ENCODE assay signal across 30 mouse cellular contexts in genomic region chr13:107848871-107849270, GRCm38 (mm10).
DNase-seq lines count a peak whose midpoint lies in the region; ATAC-seq and TF ChIP-seq lines count a peak whose summit lies in the region.
"Had no signal": no experiment of that assay in that cellular context is flagged by ENCODE, and none has a peak within 500 bp of the region (broad histone marks: within the 10 kb centered on the region; RNA-seq: fewer than 3 reads in every experiment).

No protein-coding gene starts in this region.

- H3K9me3 ChIP-seq in kidney, embryonic 15.5 days (replicated peaks): no peaks in the 10 kb centered on the region
- H3K9me3 ChIP-seq in midbrain, postnatal 0 days (ENCODE audit: low read length): no peaks in the 10 kb centered on the region
- H3K9me3 ChIP-seq: embryonic facial prominence, embryonic 10.5 days; embryonic facial prominence, embryonic 13.5 days; forebrain, embryonic 12.5 days; forebrain, embryonic 15.5 days; heart, embryonic 10.5 days; heart, embryonic 13.5 days; hindbrain, embryonic 10.5 days; hindbrain, embryonic 13.5 days had no signal

- H3K9ac ChIP-seq in kidney, embryonic 15.5 days: no peak overlapping the region
- H3K9ac ChIP-seq in midbrain, postnatal 0 days (replicated peaks; ENCODE audit: low read length, poor library complexity, severe bottlenecking): no peak overlapping the region
- H3K9ac ChIP-seq: embryonic facial prominence, embryonic 13.5 days; forebrain, embryonic 12.5 days; forebrain, embryonic 15.5 days; heart, embryonic 13.5 days; hindbrain, embryonic 13.5 days had no signal

- DNase-seq in frontal cortex, postnatal 25 days (ENCODE audit: low spot score in 2 of 2): no peak
- peak; percentile 37 to 46 for DNase-seq in kidney, postnatal 4 days
- peak; percentile 41 to 42 for DNase-seq in right cerebral cortex, adult 2 months (ENCODE audit: low spot score in 2 of 2)
- DNase-seq in right cerebral cortex, postnatal 36 days (ENCODE audit: low spot score in 2 of 2): no peak
- peak; percentile 32 for DNase-seq in telencephalon, adult 2 months (ENCODE audit: low read depth, low spot score)
- no peak for DNase-seq in midbrain, postnatal 0 days (ENCODE audit: low spot score)
- DNase-seq: adrenal gland, postnatal 10 days; adrenal gland, postnatal 36 days; cerebellum, adult 11 months; cerebellum, adult 2 months; cerebellum, adult 9-11 months; cerebellum, postnatal 36 days; embryo, embryonic 11 days; gastrocnemius, adult 2 months; gastrocnemius, postnatal 14 days; heart, adult 18-20 months; heart, postnatal 36 days had no signal

- no peaks in the 10 kb centered on the region for H3K36me3 ChIP-seq in kidney, embryonic 15.5 days
- no peaks in the 10 kb centered on the region for H3K36me3 ChIP-seq in midbrain, postnatal 0 days (ENCODE audit: insufficient read depth, low read length)
- H3K36me3 ChIP-seq: embryonic facial prominence, embryonic 10.5 days; embryonic facial prominence, embryonic 13.5 days; forebrain, embryonic 12.5 days; forebrain, embryonic 15.5 days; heart, embryonic 10.5 days; heart, embryonic 13.5 days; hindbrain, embryonic 10.5 days; hindbrain, embryonic 13.5 days had no signal

- no peak overlapping the region for H3K4me2 ChIP-seq in kidney, embryonic 15.5 days
- no peak overlapping the region for H3K4me2 ChIP-seq in midbrain, postnatal 0 days (ENCODE audit: low read depth, low read length, poor library complexity, severe bottlenecking)
- H3K4me2 ChIP-seq: embryonic facial prominence, embryonic 13.5 days; forebrain, embryonic 12.5 days; forebrain, embryonic 15.5 days; heart, embryonic 13.5 days; hindbrain, embryonic 13.5 days had no signal

- TF ChIP-seq CTCF in midbrain, postnatal 0 days (IDR thresholded peaks at IDR 0.05): no peak

- H3K27ac ChIP-seq in kidney, embryonic 15.5 days: no peak overlapping the region
- no peak overlapping the region for H3K27ac ChIP-seq in midbrain, postnatal 0 days (ENCODE audit: low read depth, low read length)
- H3K27ac ChIP-seq: embryonic facial prominence, embryonic 10.5 days; embryonic facial prominence, embryonic 13.5 days; forebrain, embryonic 12.5 days; forebrain, embryonic 15.5 days; gastrocnemius, adult 2 months; heart, embryonic 10.5 days; heart, embryonic 13.5 days; hindbrain, embryonic 10.5 days; hindbrain, embryonic 13.5 days; hindbrain, postnatal 0 days had no signal

- H3K4me1 ChIP-seq in kidney, embryonic 15.5 days: peaks cover 70% of the 10 kb centered on the region
- peaks cover 12% of the 10 kb centered on the region; the same call in 1 of the 2 replicates for H3K4me1 ChIP-seq in midbrain, postnatal 0 days (ENCODE audit: insufficient read depth, low read length)

- no peaks in the 10 kb centered on the region for H3K27me3 ChIP-seq in kidney, embryonic 15.5 days
- H3K27me3 ChIP-seq in midbrain, postnatal 0 days (ENCODE audit: insufficient read depth, low read length): no peaks in the 10 kb centered on the region
- H3K27me3 ChIP-seq: embryonic facial prominence, embryonic 13.5 days; forebrain, embryonic 12.5 days; forebrain, embryonic 15.5 days; heart, embryonic 13.5 days; hindbrain, embryonic 13.5 days had no signal

- peak; percentile 56 for ATAC-seq in frontal cortex, adult (ENCODE audit: low TSS enrichment)
- ATAC-seq in kidney, embryonic 15.5 days (replicated peaks; ENCODE audit: low FRiP score): no peak
- ATAC-seq in midbrain, postnatal 0 days (ENCODE audit: low FRiP score): no peak
- ATAC-seq: forebrain, embryonic 15.5 days; hindbrain, postnatal 0 days; inflammation-experienced regulatory T-cells, adult 6 months had no signal

- 49% methylated on average over 7 of the region's 7 CpGs for WGBS in kidney, embryonic 15.5 days
- WGBS in midbrain, postnatal 0 days: 79% methylated on average over 7 of the region's 7 CpGs

- H3K4me3 ChIP-seq in kidney, embryonic 15.5 days (replicated peaks): no peak overlapping the region
- H3K4me3 ChIP-seq in midbrain, postnatal 0 days (ENCODE audit: low read depth, low read length): no peak overlapping the region
- H3K4me3 ChIP-seq: embryonic facial prominence, embryonic 10.5 days; embryonic facial prominence, embryonic 13.5 days; erythroblast, embryonic 14.5 days; forebrain, embryonic 12.5 days; forebrain, embryonic 15.5 days; gastrocnemius, adult 2 months; heart, embryonic 10.5 days; heart, embryonic 13.5 days; hindbrain, embryonic 10.5 days; hindbrain, embryonic 13.5 days had no signal

Comparison
In these comparisons a context has a peak if more than half of its experiments do, and no peak if none do; other contexts are left out.
1. DNase-seq: peak in kidney, postnatal 4 days (2 of 2), right cerebral cortex, adult 2 months (2 of 2) and telencephalon, adult 2 months (single experiment); none in frontal cortex, postnatal 25 days (0 of 2), right cerebral cortex, postnatal 36 days (0 of 2) and midbrain, postnatal 0 days (single experiment).